Mouse (Mus musculus) limb, embryonic 11.5 days (tissue): ENCODE data around the gene Hoxb3. TPM values are rescaled to one million over a fixed set of nuclear protein-coding genes. Genes with fewer than 3 reads are reported as not detected.

ENCODE experiments used
- ATAC-seq: fragments of 200-750 bp; cut with Nextera tagmentation; 2 replicates; pipeline ENCODE4 v1.8.0; 2017; ENCODE audit warnings: low read depth; ENCODE audit not compliant: insufficient number of reproducible peaks, low FRiP score, low TSS enrichment
- DNase-seq: peaks from one replicate; pipeline ENCODE4 v3.0.0-alpha.2; 2015; ENCODE audit warnings: low spot score
- H3K27ac ChIP-seq: fragments of 300-500 bp; sonication (generic); replicated peaks from 2 replicates; pipeline ENCODE4 v1.5.1; 2014; ENCODE audit warnings: low read depth, mild to moderate bottlenecking, low read length
- H3K27me3 ChIP-seq: fragments of 300-500 bp; sonication (generic); 2 replicates; pipeline ENCODE4 v1.6.1; 2014; ENCODE audit warnings: mild to moderate bottlenecking, low read length, mixed read lengths; ENCODE audit not compliant: control insufficient read depth, insufficient read depth
- H3K36me3 ChIP-seq: fragments of 300-500 bp; sonication (generic); 2 replicates; pipeline ENCODE4 v1.6.1; 2014; ENCODE audit warnings: mild to moderate bottlenecking, low read length, moderate library complexity, mixed read lengths; ENCODE audit not compliant: control insufficient read depth, insufficient read depth
- H3K4me1 ChIP-seq: fragments of 300-500 bp; sonication (generic); 2 replicates; pipeline ENCODE4 v1.6.1; 2014; ENCODE audit warnings: low read length, mixed read lengths; ENCODE audit not compliant: control insufficient read depth, insufficient read depth
- H3K4me2 ChIP-seq: fragments of 300-500 bp; sonication (generic); 2 replicates; pipeline ENCODE4 v1.6.1; 2014; ENCODE audit warnings: low read depth, mild to moderate bottlenecking, moderate library complexity; ENCODE audit not compliant: severe bottlenecking
- H3K4me3 ChIP-seq: fragments of 300-500 bp; sonication (generic); 2 replicates; pipeline ENCODE4 v1.5.1; 2014; ENCODE audit warnings: low read depth, low read length
- H3K9ac ChIP-seq: fragments of 300-500 bp; sonication (generic); 2 replicates; pipeline ENCODE4 v1.6.1; 2014; ENCODE audit warnings: mild to moderate bottlenecking, low read length
- H3K9me3 ChIP-seq: fragments of 300-500 bp; sonication (generic); 2 replicates; pipeline ENCODE4 v1.6.1; 2016; ENCODE audit warnings: low read length; ENCODE audit not compliant: control insufficient read depth
- WGBS: fragments of 180-500 bp; shearing (Covaris S2); extraction: QIAGEN DNeasy Blood & Tissue Kit; methylation state at CpG from one replicate; pipeline ENCODE4 v1.1.7; 2014; 5-methylcytosine and 5-hydroxymethylcytosine counted together
- polyA plus RNA-seq: library from polyadenylated mRNA; unstranded; fragments of >200 nt; fragmentation: Nextera tagmentation; extraction: Ambion mirVana; gene quantifications from 2 replicates; pipeline ENCODE4 v1.2.1, GENCODE M21; 2014

The Hoxb3 gene
- polyA plus RNA-seq, 1 experiment from 2014 or later: 0.68 TPM

- Histone ChIP-seq H3K4me1 (peaks cover 26% of the 10 kb centered on the region), H3K27me3 (peaks cover 98% of the 10 kb centered on the region), H3K4me2 (no peak overlapping the region; the same call in 1 of the 2 replicates), H3K27ac (no peak overlapping the region), H3K9me3 (no peaks in the 10 kb centered on the region), H3K9ac (no peak overlapping the region), H3K36me3 (no peaks in the 10 kb centered on the region), H3K4me3 (no peak overlapping the region)
- ATAC-seq (no peak), DNase-seq (no peak)
- WGBS: 6% methylated on average over 11 of the region's 11 CpGs
These were observed 25.0 kb upstream of the Hoxb3 start for GRCm38 (mm10) chr11:96297968-96298635.

DNA sequence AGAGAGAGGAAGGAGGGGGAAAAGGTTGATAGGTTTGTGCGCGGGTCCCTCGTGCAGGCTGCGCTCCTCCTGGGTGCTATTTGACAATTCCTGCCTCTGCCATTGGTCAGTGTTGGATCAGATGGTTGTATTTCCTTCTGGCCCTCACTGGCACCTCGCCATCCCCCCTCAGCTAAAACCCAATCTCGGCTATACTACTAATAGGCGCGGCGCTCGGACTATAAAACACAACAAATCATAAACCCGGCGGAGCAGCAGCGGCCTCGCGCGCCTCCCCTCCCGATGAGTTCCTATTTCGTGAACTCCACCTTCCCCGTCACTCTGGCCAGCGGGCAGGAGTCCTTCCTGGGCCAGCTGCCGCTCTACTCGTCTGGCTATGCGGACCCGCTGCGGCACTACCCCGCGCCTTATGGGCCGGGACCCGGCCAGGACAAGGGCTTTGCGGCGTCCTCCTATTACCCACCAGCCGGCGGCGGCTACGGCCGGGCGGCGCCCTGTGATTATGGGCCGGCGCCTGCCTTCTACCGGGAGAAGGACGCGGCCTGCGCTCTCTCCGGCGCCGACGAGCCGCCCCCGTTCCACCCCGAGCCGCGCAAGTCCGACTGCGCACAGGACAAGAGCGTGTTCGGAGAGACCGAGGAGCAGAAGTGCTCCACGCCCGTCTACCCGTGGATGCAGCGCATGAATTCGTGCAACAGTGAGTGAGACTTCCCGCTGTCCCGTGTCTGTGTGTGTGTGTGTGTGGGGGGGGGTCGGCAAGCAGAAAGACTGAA lies 24.0 kb upstream of the Hoxb3 start:
- Histone ChIP-seq H3K9ac (peak overlapping the region; percentile 47), H3K36me3 (no peaks in the 10 kb centered on the region), H3K27me3 (peaks cover 99% of the 10 kb centered on the region), H3K27ac (no peak overlapping the region), H3K4me3 (peak overlapping the region; percentile 26), H3K9me3 (no peaks in the 10 kb centered on the region), H3K4me2 (peak overlapping the region; percentile 56), H3K4me1 (peaks cover 30% of the 10 kb centered on the region)
- no peak for ATAC-seq
- under 1% methylated on average over 66 of the region's 66 CpGs for WGBS
- DNase-seq: no peak

GRCm38 (mm10) chr11:96299781-96300180 lies 23.3 kb upstream of the Hoxb3 start:
- Histone ChIP-seq H3K9me3 (no peaks in the 10 kb centered on the region), H3K9ac (no peak overlapping the region), H3K27me3 (peaks cover 99% of the 10 kb centered on the region), H3K27ac (no peak overlapping the region), H3K4me3 (peak overlapping the region; percentile 26; the same call in 1 of the 2 replicates), H3K36me3 (no peaks in the 10 kb centered on the region), H3K4me1 (peaks cover 27% of the 10 kb centered on the region), H3K4me2 (peak overlapping the region; percentile 56)
- DNase-seq: no peak
- 1% methylated on average over 9 of the region's 9 CpGs for WGBS
- ATAC-seq: no peak

- peak overlapping the region; percentile 32; the same call in 1 of the 2 replicates for H3K4me2 ChIP-seq
- no peak for ATAC-seq
These were observed 22.6 kb upstream of the Hoxb3 start for GRCm38 (mm10) chr11:96300354-96301063.

GRCm38 (mm10) chr11:96301064-96301431 lies 22.1 kb upstream of the Hoxb3 start:
- WGBS: 8% methylated on average over 10 of the region's 10 CpGs
- H3K4me2 ChIP-seq: peak overlapping the region; percentile 32; the same call in 1 of the 2 replicates
- ATAC-seq: no peak

More at GRCm38 (mm10) chr11:96300354-96301063, 22.6 kb upstream of the Hoxb3 start:
- Histone ChIP-seq H3K4me1 (peaks cover 27% of the 10 kb centered on the region), H3K27ac (no peak overlapping the region), H3K36me3 (no peaks in the 10 kb centered on the region), H3K9ac (0 out of 2 replicates have a peak overlapping the region, but pooled peaks have one; percentile 17), H3K27me3 (peaks cover 99% of the 10 kb centered on the region), H3K4me3 (peak overlapping the region; percentile 14; the same call in 1 of the 2 replicates), H3K9me3 (no peaks in the 10 kb centered on the region)
- 1% methylated on average over 34 of the region's 35 CpGs for WGBS
- DNase-seq: no peak

GRCm38 (mm10) chr11:96301837-96302236 lies 21.3 kb upstream of the Hoxb3 start:
- H3K4me1 ChIP-seq: peaks cover 23% of the 10 kb centered on the region
- H3K9ac ChIP-seq: no peak overlapping the region
- no peak overlapping the region for H3K4me3 ChIP-seq
- no peak overlapping the region for H3K27ac ChIP-seq
- H3K4me2 ChIP-seq: no peak overlapping the region
- 3% methylated on average over 15 of the region's 15 CpGs for WGBS
- H3K9me3 ChIP-seq: no peaks in the 10 kb centered on the region
- DNase-seq: no peak
- H3K27me3 ChIP-seq: peaks cover 99% of the 10 kb centered on the region
- H3K36me3 ChIP-seq: no peaks in the 10 kb centered on the region
- no peak for ATAC-seq

More at GRCm38 (mm10) chr11:96301064-96301431, 22.1 kb upstream of the Hoxb3 start:
- H3K27ac ChIP-seq: no peak overlapping the region
- peak overlapping the region; percentile 14; the same call in 1 of the 2 replicates for H3K4me3 ChIP-seq
- no peak overlapping the region for H3K9ac ChIP-seq
- no peaks in the 10 kb centered on the region for H3K9me3 ChIP-seq
- no peaks in the 10 kb centered on the region for H3K36me3 ChIP-seq
- peaks cover 99% of the 10 kb centered on the region for H3K27me3 ChIP-seq
- DNase-seq: no peak
- peaks cover 23% of the 10 kb centered on the region for H3K4me1 ChIP-seq

DNA sequence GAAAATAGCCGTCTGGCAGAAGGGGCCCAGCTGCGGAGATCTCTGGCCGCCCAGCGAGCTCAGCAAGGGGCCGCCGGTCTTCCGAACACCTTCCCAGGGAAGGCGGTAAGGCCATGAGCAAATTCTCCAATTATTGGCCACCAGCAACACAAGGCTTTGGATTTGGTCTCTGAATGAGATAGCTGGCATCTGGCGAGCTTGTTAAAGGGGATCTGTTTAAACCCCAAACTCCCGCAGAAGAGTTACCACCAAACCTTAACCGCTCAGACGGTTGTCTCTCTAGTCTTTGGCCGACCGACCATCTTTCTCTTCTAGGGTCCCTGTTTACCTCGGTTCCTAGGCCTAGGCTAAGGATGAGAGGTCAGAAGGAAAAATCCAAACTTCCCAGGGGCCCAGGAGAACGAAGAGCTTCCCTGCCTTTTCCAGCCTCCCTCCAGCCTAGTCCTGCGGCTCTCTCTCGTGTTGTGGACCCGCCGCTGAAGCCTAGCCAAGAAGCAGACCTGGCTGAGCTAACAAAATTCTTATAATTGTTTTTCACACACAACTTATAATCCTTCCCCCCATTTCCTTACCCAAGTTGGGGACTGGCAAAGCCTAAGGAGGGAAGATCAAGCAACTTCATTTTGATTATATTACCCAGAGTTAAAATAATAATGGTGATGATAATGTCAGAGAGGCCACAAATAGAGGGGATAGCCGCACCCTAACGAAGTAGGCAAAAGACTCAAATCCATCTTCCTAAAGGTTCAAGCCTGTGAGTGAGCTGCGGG lies 20.6 kb upstream of the Hoxb3 start:
- 5% methylated on average over 23 of the region's 23 CpGs for WGBS
- H3K4me1 ChIP-seq: peaks cover 23% of the 10 kb centered on the region
- no peak for ATAC-seq
- H3K4me3 ChIP-seq: no peak overlapping the region
- no peaks in the 10 kb centered on the region for H3K9me3 ChIP-seq
- H3K27ac ChIP-seq: no peak overlapping the region
- H3K27me3 ChIP-seq: peaks cover 97% of the 10 kb centered on the region
- H3K9ac ChIP-seq: no peak overlapping the region
- H3K4me2 ChIP-seq: no peak overlapping the region
- DNase-seq: no peak
- H3K36me3 ChIP-seq: no peaks in the 10 kb centered on the region
